Mouse (Mus musculus) intestine, postnatal 0 days (tissue): ENCODE results near the gene Chrne. TPM values are rescaled to one million over a fixed set of nuclear protein-coding genes. Genes with fewer than 3 reads are reported as not detected.
A peak's percentile ranks its signal among the peaks of the same experiment; 100 is the strongest.

Source experiments
- ATAC-seq: fragments of 200-750 bp; cut with Nextera tagmentation; 2 replicates; pipeline ENCODE4 v1.8.0; 2017; ENCODE audit warnings: mild to moderate bottlenecking, moderate TSS enrichment, moderate library complexity
- H3K27ac ChIP-seq: fragments of 300-500 bp; sonication (generic); 2 replicates; pipeline ENCODE4 v1.5.1; 2014; ENCODE audit warnings: mild to moderate bottlenecking, low read depth, low read length, moderate library complexity
- H3K27me3 ChIP-seq: fragments of 300-500 bp; sonication (generic); replicated peaks from 2 replicates; pipeline ENCODE4 v1.6.1; 2014; ENCODE audit warnings: low read length, mixed read lengths; ENCODE audit not compliant: control insufficient read depth, insufficient read depth
- H3K36me3 ChIP-seq: fragments of 300-500 bp; sonication (generic); 2 replicates; pipeline ENCODE4 v1.6.1; 2014; ENCODE audit warnings: mild to moderate bottlenecking, moderate library complexity; ENCODE audit not compliant: control insufficient read depth, insufficient read depth
- H3K4me1 ChIP-seq: fragments of 300-500 bp; sonication (generic); replicated peaks from 2 replicates; pipeline ENCODE4 v1.6.1; 2014; ENCODE audit warnings: antibody characterized with exemption, low read length, mixed read lengths; ENCODE audit not compliant: control insufficient read depth, insufficient read depth
- H3K4me2 ChIP-seq: fragments of 300-500 bp; sonication (generic); replicated peaks from 2 replicates; pipeline ENCODE4 v1.6.1; 2014; ENCODE audit warnings: low read depth, mild to moderate bottlenecking, moderate library complexity
- H3K4me3 ChIP-seq: fragments of 300-500 bp; sonication (generic); 2 replicates; pipeline ENCODE4 v1.5.1; 2014; ENCODE audit warnings: low read depth, low read length
- H3K9ac ChIP-seq: fragments of 300-500 bp; sonication (generic); 2 replicates; pipeline ENCODE4 v1.6.1; 2014; ENCODE audit warnings: mild to moderate bottlenecking, low read depth, low read length
- H3K9me3 ChIP-seq: fragments of 300-500 bp; sonication (generic); 2 replicates; pipeline ENCODE4 v1.6.1; 2016; ENCODE audit warnings: mixed run types; ENCODE audit not compliant: control insufficient read depth
- CTCF ChIP-seq: sonication (generic); IDR thresholded peaks from 2 replicates; pipeline ENCODE4 v1.5.1; 2016; ENCODE audit warnings: low read depth, mild to moderate bottlenecking, control low read depth, antibody characterized with exemption, moderate library complexity
- WGBS: fragments of 180-500 bp; shearing (Covaris S2); extraction: QIAGEN DNeasy Blood & Tissue Kit; methylation state at CpG from one replicate; pipeline ENCODE4 v1.1.7; 2014; 5-methylcytosine and 5-hydroxymethylcytosine counted together
- polyA plus RNA-seq: library from polyadenylated mRNA; unstranded; fragments of >200 nt; fragmentation: Nextera tagmentation; extraction: Ambion mirVana; gene quantifications from 2 replicates; pipeline ENCODE4 v1.2.1, GENCODE M21; 2015

Chrne gene
- polyA plus RNA-seq, 1 experiment from 2014 or later = 0.12 TPM

GRCm38 (mm10) chr11:70585457-70585856 lies 33.6 kb downstream of the Chrne start:
- no peak for TF ChIP-seq CTCF
- Histone ChIP-seq H3K27me3 (no peaks in the 10 kb centered on the region), H3K9ac (no peak overlapping the region), H3K4me3 (no peak overlapping the region), H3K27ac (no peak overlapping the region), H3K9me3 (no peaks in the 10 kb centered on the region), H3K4me2 (no peak overlapping the region), H3K36me3 (no peaks in the 10 kb centered on the region), H3K4me1 (0 out of 2 replicates have a peak, but pooled peaks cover 8% of the 10 kb centered on the region)
- no peak for ATAC-seq
- 53% methylated on average over 7 of the region's 7 CpGs for WGBS

GRCm38 (mm10) chr11:70583775-70584174 lies 35.2 kb downstream of the Chrne start:
- no peak for ATAC-seq
- Histone ChIP-seq H3K27me3 (no peaks in the 10 kb centered on the region), H3K4me1 (peaks cover 9% of the 10 kb centered on the region; the same call in 1 of the 2 replicates), H3K27ac (no peak overlapping the region), H3K9ac (no peak overlapping the region), H3K36me3 (no peaks in the 10 kb centered on the region), H3K4me2 (no peak overlapping the region), H3K4me3 (no peak overlapping the region), H3K9me3 (no peaks in the 10 kb centered on the region)
- TF ChIP-seq CTCF = peak; percentile 53
- 86% methylated on average over 7 of the region's 7 CpGs for WGBS

- no peaks in the 10 kb centered on the region for H3K27me3 ChIP-seq
- peaks cover 16% of the 10 kb centered on the region for H3K4me1 ChIP-seq
- H3K27ac ChIP-seq = no peak overlapping the region
- no peak overlapping the region for H3K4me2 ChIP-seq
- TF ChIP-seq CTCF = no peak
- WGBS = 50% methylated on average over 6 of the region's 6 CpGs
- ATAC-seq = no peak
- H3K36me3 ChIP-seq = no peaks in the 10 kb centered on the region
- H3K9ac ChIP-seq = no peak overlapping the region
- H3K9me3 ChIP-seq = no peaks in the 10 kb centered on the region
- no peak overlapping the region for H3K4me3 ChIP-seq
Measured at GRCm38 (mm10) chr11:70583022-70583714, 35.8 kb downstream of the Chrne start.

DNA sequence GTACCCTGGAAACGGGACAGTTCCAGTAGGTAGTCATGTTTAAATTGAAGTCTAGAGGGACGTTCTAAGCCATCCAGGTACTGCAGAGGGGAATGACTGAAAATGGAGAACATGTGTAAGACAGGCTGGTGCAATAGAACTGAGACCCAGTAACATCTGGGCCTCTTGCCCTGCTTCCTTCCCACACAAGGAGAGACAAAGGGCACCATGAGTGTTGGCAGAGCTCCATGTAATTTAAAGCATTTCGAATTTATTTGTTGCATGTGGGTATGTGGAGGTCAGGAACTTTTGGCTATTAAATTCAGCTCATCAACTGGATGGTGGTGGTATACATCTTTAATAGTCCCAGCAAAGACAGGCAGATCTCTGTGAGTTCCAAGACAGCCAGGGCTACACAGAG lies 36.8 kb downstream of the Chrne start:
- ATAC-seq = no peak
- WGBS = 57% methylated on average over 3 of the region's 3 CpGs
- no peak for TF ChIP-seq CTCF
- Histone ChIP-seq H3K9ac (no peak overlapping the region), H3K4me3 (no peak overlapping the region), H3K27ac (0 out of 2 replicates have a peak overlapping the region, but pooled peaks have one; percentile 2), H3K4me1 (peaks cover 20% of the 10 kb centered on the region), H3K36me3 (no peaks in the 10 kb centered on the region), H3K27me3 (no peaks in the 10 kb centered on the region), H3K4me2 (no peak overlapping the region), H3K9me3 (no peaks in the 10 kb centered on the region)

DNA sequence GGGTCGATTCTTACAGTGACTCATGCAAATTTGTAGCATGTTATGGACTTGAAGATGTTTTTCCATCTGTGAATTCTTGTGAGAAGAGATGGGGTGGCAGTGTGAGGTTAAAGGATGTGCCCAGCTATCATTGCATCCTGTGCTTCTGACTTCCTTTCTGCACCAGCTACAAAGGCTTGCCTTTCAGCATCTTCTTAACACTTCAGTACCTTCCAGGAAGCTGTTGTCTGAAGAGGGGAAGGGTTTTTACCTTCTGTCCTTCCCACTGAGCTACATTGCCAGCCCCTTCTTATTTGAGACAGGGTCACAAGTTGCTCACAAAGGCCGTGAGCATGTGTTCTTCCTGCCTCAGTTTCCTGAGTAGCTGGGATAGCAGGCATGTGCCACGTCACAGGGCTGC lies 38.1 kb downstream of the Chrne start:
- TF ChIP-seq CTCF = no peak
- ATAC-seq = no peak
- H3K9ac ChIP-seq = no peak overlapping the region
- no peaks in the 10 kb centered on the region for H3K9me3 ChIP-seq
- H3K4me3 ChIP-seq = no peak overlapping the region
- peaks cover 17% of the 10 kb centered on the region for H3K4me1 ChIP-seq
- H3K4me2 ChIP-seq = no peak overlapping the region
- no peak overlapping the region for H3K27ac ChIP-seq
- WGBS = 80% methylated on average over 3 of the region's 3 CpGs
- no peaks in the 10 kb centered on the region for H3K36me3 ChIP-seq
- H3K27me3 ChIP-seq = no peaks in the 10 kb centered on the region

- Histone ChIP-seq H3K9me3 (no peaks in the 10 kb centered on the region), H3K27ac (peak overlapping the region; percentile 46; the same call in 1 of the 2 replicates), H3K9ac (no peak overlapping the region), H3K4me2 (no peak overlapping the region; the same call in 1 of the 2 replicates), H3K36me3 (no peaks in the 10 kb centered on the region), H3K27me3 (no peaks in the 10 kb centered on the region), H3K4me3 (no peak overlapping the region), H3K4me1 (peaks cover 15% of the 10 kb centered on the region)
- ATAC-seq = no peak
- 21% methylated on average over 5 of the region's 5 CpGs for WGBS
- no peak for TF ChIP-seq CTCF
Measured at GRCm38 (mm10) chr11:70580358-70580720, 38.7 kb downstream of the Chrne start.
